Mouse (Mus musculus) liver, postnatal 0 days (tissue): ENCODE results near the gene Ralgapa2.

Experiments used
- CTCF ChIP-seq: sonication (generic); IDR thresholded peaks from 2 replicates; pipeline ENCODE4 v1.5.1; 2016; ENCODE audit warnings: antibody characterized with exemption, low read depth
- EP300 ChIP-seq: IDR thresholded peaks from 2 replicates; pipeline ENCODE4 v1.6.1; 2016; ENCODE audit warnings: antibody characterized with exemption, low read depth, mild to moderate bottlenecking

GRCm38 (mm10) chr2:146412733-146413132, 99.4 kb downstream of the Ralgapa2 start:
- TF ChIP-seq CTCF (no peak), EP300 (no peak)
